Mouse (Mus musculus): Measurements from ENCODE around the gene Bicdl2. TPM values are rescaled to one million over a fixed set of nuclear protein-coding genes. Genes with fewer than 3 reads are reported as not detected.

The Bicdl2 gene
- total RNA-seq, 2 experiments from 2014 or later: not detected

DNA sequence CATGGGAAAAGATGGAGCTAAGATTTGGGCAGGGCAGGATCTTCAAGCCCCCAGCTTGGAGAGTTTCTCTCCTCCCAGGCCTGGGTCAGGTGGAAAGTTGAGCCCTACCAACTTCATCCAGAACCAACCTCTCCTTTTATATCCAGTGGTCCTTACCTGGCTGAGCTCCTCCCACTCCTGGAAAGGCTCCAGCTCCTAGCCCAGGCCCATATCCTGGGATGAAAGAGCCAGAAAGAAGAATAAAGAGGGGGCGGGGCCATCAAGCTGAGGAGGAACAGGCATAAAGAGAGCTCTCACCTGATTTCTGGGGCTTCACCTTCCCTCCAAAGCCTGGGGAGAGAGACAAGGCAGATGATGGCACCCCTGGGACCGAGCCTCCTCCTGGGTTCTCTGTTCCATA, 56.7 kb downstream of the Bicdl2 start:
- DNase-seq: no peak

Other genes with a start within 250 kb of the Bicdl2 start
- not detected for gene Vmn2r117, start 180.8 kb upstream of the Bicdl2 start, total RNA-seq (2021)
- gene Zfp213, start 96.3 kb upstream of the Bicdl2 start, total RNA-seq (2021): 1 to 10 TPM; 3.3 to 4.1 TPM
- 1 to 10 TPM; 6.6 to 7.0 TPM for gene Zfp13, start 61.0 kb upstream of the Bicdl2 start, total RNA-seq (2021)
- not detected for gene Zscan10, start 59.6 kb upstream of the Bicdl2 start, total RNA-seq (2021)
- under 1 TPM; 0.35 to 0.43 TPM for gene Mmp25, start 15.2 kb upstream of the Bicdl2 start, total RNA-seq (2021)
- 100 to 1,000 TPM; 273 to 283 TPM for gene Hcfc1r1, start 13.1 kb downstream of the Bicdl2 start, total RNA-seq (2021)
- 10 to 100 TPM; 17.7 to 21.2 TPM for gene Thoc6, start 13.4 kb downstream of the Bicdl2 start, total RNA-seq (2021)
- 10 to 100 TPM; 33.4 to 51.3 TPM for gene Tnfrsf12a, start 17.0 kb downstream of the Bicdl2 start, total RNA-seq (2021)
- gene Cldn6, start 18.7 kb downstream of the Bicdl2 start, total RNA-seq (2021): not detected
- under 1 TPM; 0.54 to 0.70 TPM for gene Cldn9, start 23.5 kb downstream of the Bicdl2 start, total RNA-seq (2021)
- gene 1520401A03Rik, start 62.3 kb downstream of the Bicdl2 start, total RNA-seq (2021): under 1 TPM; 0.12 to 0.23 TPM
- 1 to 10 TPM; 4.7 to 5.6 TPM for gene Pkmyt1, start 65.8 kb downstream of the Bicdl2 start, total RNA-seq (2021)
- gene Paqr4, start 80.4 kb downstream of the Bicdl2 start, total RNA-seq (2021): 1 to 10 TPM; 7.6 to 9.4 TPM
- not detected for gene Kremen2, start 85.3 kb downstream of the Bicdl2 start, total RNA-seq (2021)
- 10 to 100 TPM; 39.0 to 39.5 TPM for gene Flywch1, start 111.1 kb downstream of the Bicdl2 start, total RNA-seq (2021)
- 1 to 10 TPM; 3.4 to 3.8 TPM for gene Flywch2, start 125.6 kb downstream of the Bicdl2 start, total RNA-seq (2021)
- gene Srrm2, start 130.0 kb downstream of the Bicdl2 start, total RNA-seq (2021): 100 to 1,000 TPM; 177 to 255 TPM
- 100 to 1,000 TPM; 364 to 374 TPM for gene Elob, start 168.6 kb downstream of the Bicdl2 start, total RNA-seq (2021)
- gene Prss33, start 175.6 kb downstream of the Bicdl2 start, total RNA-seq (2021): not detected
- not detected for gene Prss32, start 183.3 kb downstream of the Bicdl2 start, total RNA-seq (2021)
- not detected for gene Prss41, start 183.7 kb downstream of the Bicdl2 start, total RNA-seq (2021)
- gene Prss21, start 207.6 kb downstream of the Bicdl2 start, total RNA-seq (2021): not detected
- gene Dcpp1, start 220.4 kb downstream of the Bicdl2 start, total RNA-seq (2021): not detected
- not detected for gene Dcpp2, start 220.4 kb downstream of the Bicdl2 start, total RNA-seq (2021)